Mouse (Mus musculus) frontal cortex, postnatal 14 days (tissue): ENCODE measurements around the gene Ercc6l2.

ENCODE experiments used
- DNase-seq, 2 experiments: peaks; one replicate each; pipeline ENCODE4 v3.0.0; 2022; ENCODE audit warnings: low spot score in 2 of 2

Ercc6l2 gene

DNA sequence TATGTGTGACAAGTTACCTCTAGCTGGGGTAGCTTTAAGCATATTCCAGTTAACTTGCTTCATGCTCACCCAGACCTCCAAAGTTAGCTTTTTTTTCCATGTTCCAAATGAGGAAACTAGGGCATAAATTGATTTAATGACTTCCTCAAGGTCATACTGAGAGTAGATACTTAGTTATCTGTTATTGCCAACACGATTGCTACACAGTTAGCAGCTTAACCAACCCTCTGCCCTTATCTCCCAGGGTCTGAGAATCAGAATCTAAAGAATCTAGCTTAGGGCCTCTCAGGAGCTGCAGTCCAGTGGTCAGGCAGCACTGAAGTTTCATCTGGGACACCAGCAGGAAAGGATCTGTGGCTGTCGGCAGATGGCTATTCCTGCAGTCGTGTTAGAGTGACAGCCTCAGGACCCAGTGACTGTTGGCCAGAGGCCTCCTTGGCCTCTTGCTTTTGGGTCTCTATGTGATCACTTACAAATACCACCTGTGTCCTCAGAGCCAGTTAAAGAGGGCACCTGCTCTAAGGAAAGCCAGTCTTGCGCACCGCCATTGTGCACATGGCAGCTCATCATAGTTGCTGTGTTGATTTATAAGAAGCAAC, 115.0 kb downstream of the Ercc6l2 start:
- DNase-seq = no peak

- DNase-seq = no peak
Observed at GRCm38 (mm10) chr13:63930525-63930924, 115.5 kb downstream of the Ercc6l2 start.

- DNase-seq = no peak
Observed at GRCm38 (mm10) chr13:63936369-63936768, 121.3 kb downstream of the Ercc6l2 start.

DNA sequence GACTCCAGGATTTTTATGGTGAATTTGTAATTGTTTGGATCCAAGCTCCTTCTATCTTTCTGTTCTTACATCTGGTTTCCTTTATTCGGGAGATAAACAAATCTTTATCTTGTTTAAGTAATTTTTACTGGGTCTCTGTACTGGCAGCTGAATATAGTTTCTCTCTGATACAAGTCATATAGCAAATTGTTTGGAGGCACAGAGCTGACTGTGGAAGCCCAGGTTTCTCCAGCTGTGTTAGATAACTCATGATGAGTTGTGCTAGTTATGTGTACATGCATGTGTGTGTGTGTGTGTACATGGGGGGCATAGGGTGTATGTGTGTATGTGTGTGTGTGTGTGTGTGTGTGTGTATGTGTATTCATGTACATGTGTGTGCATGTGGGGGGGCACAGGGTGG, 125.2 kb downstream of the Ercc6l2 start:
- no peak for DNase-seq

- DNase-seq = no peak
Observed at GRCm38 (mm10) chr13:63941170-63941569, 126.1 kb downstream of the Ercc6l2 start.

DNA sequence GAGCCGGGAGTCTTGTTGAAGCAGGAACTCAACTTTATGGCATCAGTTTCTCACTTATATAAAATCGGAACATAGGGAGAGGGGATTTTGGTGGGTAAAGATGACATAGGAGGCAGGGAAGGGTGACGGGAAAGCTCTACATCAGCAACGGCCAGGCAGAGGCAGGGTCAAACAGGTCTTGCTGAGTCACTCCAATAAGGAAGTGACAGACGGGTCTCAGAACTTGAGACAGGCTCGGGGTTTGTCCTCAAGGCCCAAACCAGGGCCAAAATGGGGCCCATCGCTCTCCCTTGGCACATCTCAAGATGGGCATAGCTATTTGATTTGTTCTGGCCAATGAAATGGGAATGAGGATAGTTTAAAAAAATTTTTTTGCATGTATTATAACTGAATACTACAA, 128.6 kb downstream of the Ercc6l2 start:
- no peak for DNase-seq

- no peak for DNase-seq
Observed at GRCm38 (mm10) chr13:63944344-63945021, 129.4 kb downstream of the Ercc6l2 start.
